Mouse (Mus musculus): ENCODE measurements around the gene Glod5. TPM values are rescaled to one million over a fixed set of nuclear protein-coding genes. Genes with fewer than 3 reads are reported as not detected.
"Not testable (repeated sequence)": the region's sequence is repeated elsewhere in the genome, so short reads cannot be mapped to it uniquely, and the experiment has no call there.

Gene Glod5
- 0.29 and 0.53 TPM in 2 replicates for polyA plus RNA-seq (2014; fragmentation: Nextera tagmentation; extraction: Ambion mirVana)

DNA sequence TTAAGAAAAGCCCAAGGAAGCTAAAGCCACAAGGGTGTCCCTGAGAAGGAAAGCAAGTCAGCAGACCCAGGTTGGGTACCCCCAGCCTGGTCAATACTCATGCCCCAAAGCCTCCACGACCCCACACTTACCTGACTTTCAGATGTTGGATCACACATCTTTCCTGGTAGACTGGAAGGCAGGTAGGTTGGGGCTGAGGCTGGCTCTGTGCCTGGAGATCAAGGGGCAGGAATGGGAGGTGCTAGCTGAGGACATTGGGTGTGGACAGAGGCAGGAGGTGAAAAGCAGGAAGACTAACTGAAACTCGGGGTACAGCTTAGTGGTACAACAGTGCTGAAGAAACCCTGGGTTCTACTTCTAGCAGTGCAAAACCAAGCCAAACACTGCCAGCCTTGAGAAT, at the start of gene Glod5:
Gene Glod5, minus strand, starts transcription at position 207 of the 400 bp plus-strand sequence.
- no peaks in the 10 kb centered on the region for H3K4me1 ChIP-seq (replicated peaks; ENCODE audit: control insufficient read depth, insufficient read depth, low read length)
- no peaks in the 10 kb centered on the region for H3K36me3 ChIP-seq (ENCODE audit: control insufficient read depth, insufficient read depth, low read length)
- ATAC-seq (replicated peaks; ENCODE audit: low FRiP score) (no peak), DNase-seq (ENCODE audit: low spot score) (no peak)
- WGBS = 57% methylated on average over 2 of the region's 2 CpGs
- no peak within 1 kb of the TSS for H3K4me3 ChIP-seq (ENCODE audit: low read depth, low read length)
- H3K27ac ChIP-seq (ENCODE audit: low read depth, low read length) = no peak within 1 kb of the TSS
- no peak within 1 kb of the TSS for H3K9ac ChIP-seq (ENCODE audit: low read depth, low read length)
- H3K4me2 ChIP-seq = no peak within 1 kb of the TSS
- no peaks in the 10 kb centered on the region for H3K9me3 ChIP-seq (ENCODE audit: control insufficient read depth, low read length)
- H3K27me3 ChIP-seq (replicated peaks; ENCODE audit: control insufficient read depth, insufficient read depth, low read length) = no peaks in the 10 kb centered on the region

DNA sequence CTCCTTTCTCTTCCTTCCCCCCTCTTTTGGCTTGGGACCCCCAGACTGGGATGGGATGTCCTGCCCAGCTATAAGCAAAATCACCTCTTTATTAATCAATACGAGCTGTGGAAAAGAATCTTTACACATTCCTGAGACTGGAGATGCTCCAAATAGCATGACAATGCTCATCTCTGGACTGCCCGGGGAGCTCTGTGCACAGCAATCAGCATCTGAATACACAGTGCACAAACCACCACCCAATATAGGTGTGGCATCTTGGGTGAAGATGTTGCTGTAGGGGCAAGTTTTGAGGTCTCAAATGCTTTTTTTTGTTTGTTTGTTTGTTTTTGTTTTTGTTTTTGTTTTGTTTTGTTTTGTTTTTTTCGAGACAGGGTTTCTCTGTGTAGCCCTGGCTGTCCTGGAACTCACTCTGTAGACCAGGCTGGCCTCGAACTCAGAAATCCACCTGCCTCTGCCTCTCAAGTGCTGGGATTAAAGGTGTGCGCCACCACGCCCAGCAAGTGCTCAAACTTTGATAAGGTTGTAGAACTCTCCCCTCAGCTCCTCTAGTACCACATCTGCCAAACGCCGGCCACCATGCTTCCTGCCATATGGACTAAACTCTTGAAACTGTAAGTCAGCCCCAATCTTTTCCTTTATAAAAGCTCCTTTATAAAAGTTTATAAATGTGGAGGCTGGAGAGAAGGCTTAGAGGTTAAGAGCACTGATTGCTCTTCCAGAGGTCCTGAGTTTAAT, 32.9 kb upstream of the Glod5 start:
- not testable (repeated sequence) for H3K4me1 ChIP-seq (replicated peaks; ENCODE audit: control insufficient read depth, insufficient read depth, low read length); H3K4me3 ChIP-seq (ENCODE audit: low read depth, low read length); H3K27ac ChIP-seq (ENCODE audit: low read depth, low read length); H3K9ac ChIP-seq (ENCODE audit: low read depth, low read length); H3K27me3 ChIP-seq (replicated peaks; ENCODE audit: control insufficient read depth, insufficient read depth, low read length); H3K36me3 ChIP-seq (ENCODE audit: control insufficient read depth, insufficient read depth, low read length); H3K9me3 ChIP-seq (ENCODE audit: control insufficient read depth, low read length); ATAC-seq (replicated peaks; ENCODE audit: low FRiP score); DNase-seq (ENCODE audit: low spot score); H3K4me2 ChIP-seq
- WGBS = 78% methylated on average over 7 of the region's 8 CpGs

DNA sequence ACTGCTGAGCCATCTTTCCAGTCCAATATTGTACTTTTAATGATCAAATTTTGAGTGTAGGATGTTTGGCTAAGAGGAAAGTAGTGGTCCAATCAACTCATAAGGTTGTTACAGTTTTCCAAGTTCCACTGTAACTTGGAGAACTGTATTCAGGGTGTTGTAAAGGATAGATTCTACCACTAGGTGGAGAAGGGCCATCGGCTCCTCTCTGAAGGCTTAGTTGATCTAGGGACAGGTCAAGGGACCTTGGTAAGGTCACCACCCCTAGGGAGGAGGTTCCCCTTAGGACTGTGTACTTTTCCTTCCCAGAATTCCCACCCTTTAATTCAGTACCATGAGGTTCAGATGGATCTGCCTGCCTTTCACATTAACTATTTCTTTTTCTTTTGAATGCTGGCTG, 14.7 kb upstream of the Glod5 start:
- Histone ChIP-seq H3K9me3 (ENCODE audit: control insufficient read depth, low read length) (no peaks in the 10 kb centered on the region), H3K4me1 (replicated peaks; ENCODE audit: control insufficient read depth, insufficient read depth, low read length) (no peaks in the 10 kb centered on the region), H3K27ac (ENCODE audit: low read depth, low read length) (no peak overlapping the region), H3K4me2 (no peak overlapping the region), H3K9ac (ENCODE audit: low read depth, low read length) (no peak overlapping the region), H3K27me3 (replicated peaks; ENCODE audit: control insufficient read depth, insufficient read depth, low read length) (no peaks in the 10 kb centered on the region), H3K4me3 (ENCODE audit: low read depth, low read length) (no peak overlapping the region), H3K36me3 (ENCODE audit: control insufficient read depth, insufficient read depth, low read length) (no peaks in the 10 kb centered on the region)
- no peak for DNase-seq (ENCODE audit: low spot score)
- ATAC-seq (replicated peaks; ENCODE audit: low FRiP score) = no peak
- WGBS = 46% methylated on average over 1 of the region's 1 CpGs

DNA sequence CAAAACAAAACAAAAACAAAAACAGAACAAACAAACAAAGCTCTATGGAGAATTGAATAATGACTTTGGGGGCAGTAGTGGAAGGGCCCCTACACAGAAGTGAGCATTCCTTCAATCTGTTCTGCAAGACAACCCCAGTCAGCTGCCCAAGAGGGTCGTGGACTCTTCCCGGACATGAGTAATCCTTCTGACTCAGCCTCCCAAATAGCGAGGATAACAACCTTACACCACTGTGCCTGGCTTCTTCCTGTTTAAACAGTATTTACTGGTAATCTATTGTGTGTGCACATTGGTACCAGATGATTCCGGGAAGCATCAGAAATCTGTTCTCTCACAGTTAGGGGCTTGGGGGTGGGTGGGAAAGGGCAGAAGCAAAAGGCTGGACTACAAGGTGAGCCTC, 8.5 kb upstream of the Glod5 start:
- no peak overlapping the region for H3K4me2 ChIP-seq
- WGBS = 54% methylated on average over 4 of the region's 4 CpGs
- ATAC-seq (replicated peaks; ENCODE audit: low FRiP score) = no peak

DNA sequence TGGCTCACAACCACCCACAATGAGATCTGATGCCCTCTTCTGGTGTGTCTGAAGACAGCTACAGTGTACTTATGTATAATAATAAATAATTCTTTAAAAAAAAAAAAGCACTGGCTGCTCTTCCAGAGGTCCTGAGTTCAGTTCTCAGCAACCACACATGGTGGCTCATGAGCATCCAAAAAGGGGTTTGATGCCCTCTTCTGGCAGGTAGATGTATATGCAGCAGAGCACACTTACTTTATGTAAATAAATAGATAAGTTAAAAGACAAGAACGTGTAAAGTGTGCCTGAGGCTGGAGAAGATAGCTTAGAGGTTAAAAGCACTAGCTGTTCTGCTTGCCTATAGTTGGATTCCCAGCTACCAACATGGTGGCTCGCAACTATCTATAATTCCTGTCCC, 6.5 kb upstream of the Glod5 start:
- Histone ChIP-seq H3K9me3 (ENCODE audit: control insufficient read depth, low read length) (no peaks in the 10 kb centered on the region), H3K4me3 (ENCODE audit: low read depth, low read length) (no peak overlapping the region), H3K27me3 (replicated peaks; ENCODE audit: control insufficient read depth, insufficient read depth, low read length) (no peaks in the 10 kb centered on the region), H3K36me3 (ENCODE audit: control insufficient read depth, insufficient read depth, low read length) (no peaks in the 10 kb centered on the region), H3K4me2 (no peak overlapping the region), H3K27ac (ENCODE audit: low read depth, low read length) (no peak overlapping the region), H3K9ac (ENCODE audit: low read depth, low read length) (no peak overlapping the region), H3K4me1 (replicated peaks; ENCODE audit: control insufficient read depth, insufficient read depth, low read length) (no peaks in the 10 kb centered on the region)
- DNase-seq (ENCODE audit: low spot score) (no peak), ATAC-seq (replicated peaks; ENCODE audit: low FRiP score) (no peak)
- 60% methylated on average over 2 of the region's 2 CpGs for WGBS

More for the DNA sequence above, 8.5 kb upstream of the Glod5 start:
- H3K4me3 ChIP-seq (ENCODE audit: low read depth, low read length) = no peak overlapping the region
- no peak overlapping the region for H3K27ac ChIP-seq (ENCODE audit: low read depth, low read length)
- no peak for DNase-seq (ENCODE audit: low spot score)
- no peak overlapping the region for H3K9ac ChIP-seq (ENCODE audit: low read depth, low read length)
- H3K27me3 ChIP-seq (replicated peaks; ENCODE audit: control insufficient read depth, insufficient read depth, low read length) = no peaks in the 10 kb centered on the region
- no peaks in the 10 kb centered on the region for H3K4me1 ChIP-seq (replicated peaks; ENCODE audit: control insufficient read depth, insufficient read depth, low read length)
- H3K9me3 ChIP-seq (ENCODE audit: control insufficient read depth, low read length) = no peaks in the 10 kb centered on the region
- H3K36me3 ChIP-seq (ENCODE audit: control insufficient read depth, insufficient read depth, low read length) = no peaks in the 10 kb centered on the region

DNA sequence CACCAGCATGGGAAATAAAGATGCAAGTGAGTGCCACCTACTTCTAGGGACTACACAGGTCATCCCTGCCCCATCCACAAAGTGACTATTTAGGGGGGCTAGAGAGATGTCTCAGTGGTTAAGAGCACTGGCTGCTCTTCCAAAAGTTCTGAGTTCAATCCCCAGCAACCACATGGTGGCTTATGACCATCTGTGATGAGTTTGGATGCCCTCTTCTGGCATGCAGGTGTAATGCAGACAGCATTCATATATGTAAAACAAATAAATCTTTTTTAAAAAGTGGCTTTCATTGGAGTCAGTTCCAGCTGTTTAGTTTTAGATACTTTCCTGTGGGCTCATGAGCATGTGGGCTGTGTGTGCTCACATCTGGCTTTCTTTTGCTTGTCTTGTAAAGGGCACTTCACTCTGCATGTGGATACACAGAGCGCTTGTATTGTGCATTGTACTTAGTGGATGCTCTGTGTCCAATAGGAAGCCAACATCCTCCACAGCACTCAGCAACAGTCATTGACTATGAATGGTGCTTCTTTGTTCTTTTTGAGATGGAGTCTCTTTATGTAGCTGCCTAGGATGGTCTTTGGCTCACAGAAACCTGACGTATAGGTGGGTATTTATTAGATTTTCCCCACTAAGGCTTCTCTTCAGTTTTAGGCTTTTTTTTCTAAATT, 2.0 kb upstream of the Glod5 start:
- no peaks in the 10 kb centered on the region for H3K36me3 ChIP-seq (ENCODE audit: control insufficient read depth, insufficient read depth, low read length)
- no peak overlapping the region for H3K27ac ChIP-seq (ENCODE audit: low read depth, low read length)
- 94% methylated on average over 2 of the region's 2 CpGs for WGBS
- no peak overlapping the region for H3K4me2 ChIP-seq
- H3K4me1 ChIP-seq (replicated peaks; ENCODE audit: control insufficient read depth, insufficient read depth, low read length) = no peaks in the 10 kb centered on the region
- no peak overlapping the region for H3K4me3 ChIP-seq (ENCODE audit: low read depth, low read length)
- DNase-seq (ENCODE audit: low spot score) = no peak
- H3K9ac ChIP-seq (ENCODE audit: low read depth, low read length) = no peak overlapping the region
- H3K9me3 ChIP-seq (ENCODE audit: control insufficient read depth, low read length) = no peaks in the 10 kb centered on the region
- no peaks in the 10 kb centered on the region for H3K27me3 ChIP-seq (replicated peaks; ENCODE audit: control insufficient read depth, insufficient read depth, low read length)
- no peak for ATAC-seq (replicated peaks; ENCODE audit: low FRiP score)

DNA sequence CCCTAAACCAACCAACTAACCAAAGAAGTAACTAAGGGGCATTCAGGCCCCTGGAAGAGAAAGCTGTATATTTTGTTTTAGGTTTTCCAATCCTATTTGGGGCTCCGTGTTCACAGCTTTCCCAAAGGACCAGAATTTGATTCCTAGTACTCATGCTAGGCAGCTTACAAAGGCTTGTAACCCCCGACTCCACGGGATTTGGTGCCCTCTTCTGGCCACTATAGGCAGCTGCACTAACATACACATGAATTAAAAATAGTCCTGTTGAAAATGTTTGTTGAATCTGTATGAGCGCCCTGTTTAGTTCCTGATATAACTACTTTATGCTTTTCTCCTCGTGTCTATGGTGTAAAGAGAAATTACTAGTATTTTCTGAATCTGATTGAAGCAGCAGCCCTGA, 1.1 kb downstream of the Glod5 start:
- Histone ChIP-seq H3K4me3 (ENCODE audit: low read depth, low read length) (no peak overlapping the region), H3K36me3 (ENCODE audit: control insufficient read depth, insufficient read depth, low read length) (no peaks in the 10 kb centered on the region), H3K4me1 (replicated peaks; ENCODE audit: control insufficient read depth, insufficient read depth, low read length) (no peaks in the 10 kb centered on the region), H3K4me2 (no peak overlapping the region), H3K9me3 (ENCODE audit: control insufficient read depth, low read length) (no peaks in the 10 kb centered on the region), H3K27me3 (replicated peaks; ENCODE audit: control insufficient read depth, insufficient read depth, low read length) (no peaks in the 10 kb centered on the region), H3K27ac (ENCODE audit: low read depth, low read length) (no peak overlapping the region), H3K9ac (ENCODE audit: low read depth, low read length) (no peak overlapping the region)
- no peak for ATAC-seq (replicated peaks; ENCODE audit: low FRiP score)
- DNase-seq (ENCODE audit: low spot score) = no peak
- 8% methylated on average over 5 of the region's 5 CpGs for WGBS

DNA sequence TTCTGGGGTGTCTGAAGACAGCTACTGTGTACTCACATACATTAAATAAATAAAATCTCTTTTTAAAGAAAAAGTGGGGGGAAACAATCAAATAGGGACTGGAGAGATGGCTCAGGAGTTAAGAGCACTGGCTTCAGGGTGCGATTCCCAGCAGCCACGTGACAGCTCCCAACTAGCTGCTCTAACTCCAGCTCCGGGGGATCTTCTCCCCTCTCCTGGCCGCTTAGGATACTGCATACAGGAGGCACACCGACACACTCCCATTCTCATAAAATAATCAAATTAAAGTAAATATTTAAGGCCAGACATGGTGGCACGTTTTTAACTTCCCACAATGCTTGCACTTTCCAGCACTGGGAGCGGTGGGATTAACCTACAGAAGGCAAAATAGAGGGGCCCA, 2.6 kb downstream of the Glod5 start:
- H3K4me1 ChIP-seq (replicated peaks; ENCODE audit: control insufficient read depth, insufficient read depth, low read length); H3K27ac ChIP-seq (ENCODE audit: low read depth, low read length); H3K9ac ChIP-seq (ENCODE audit: low read depth, low read length); H3K27me3 ChIP-seq (replicated peaks; ENCODE audit: control insufficient read depth, insufficient read depth, low read length); ATAC-seq (replicated peaks; ENCODE audit: low FRiP score); DNase-seq (ENCODE audit: low spot score); H3K9me3 ChIP-seq (ENCODE audit: control insufficient read depth, low read length); H3K4me2 ChIP-seq; H3K36me3 ChIP-seq (ENCODE audit: control insufficient read depth, insufficient read depth, low read length); H3K4me3 ChIP-seq (ENCODE audit: low read depth, low read length): not testable (repeated sequence)
- 29% methylated on average over 7 of the region's 7 CpGs for WGBS

Data from liver, embryonic 11.5 days (tissue).